Mouse (Mus musculus) heart, postnatal 0 days (tissue): ENCODE data around the gene Als2cr12.

Source experiments
- CTCF ChIP-seq: IDR thresholded peaks from 2 replicates; pipeline ENCODE4 v1.5.1; 2016; ENCODE audit warnings: antibody characterized with exemption, control low read depth, low read depth
- EP300 ChIP-seq: IDR thresholded peaks from 2 replicates; pipeline ENCODE4 v1.6.1; 2016; ENCODE audit warnings: antibody characterized with exemption, low read depth

GRCm38 (mm10) chr1:58723809-58724405 lies 28.1 kb upstream of the Als2cr12 start:
- no peak for TF ChIP-seq CTCF
- TF ChIP-seq EP300: no peak
